Mouse (Mus musculus) left cerebral cortex, postnatal 25 days (tissue): ENCODE results near the gene Slc25a26. TPM values are rescaled to one million over a fixed set of nuclear protein-coding genes. Genes with fewer than 3 reads are reported as not detected.

ENCODE experiments used
- DNase-seq, 2 experiments: peaks; one replicate each; pipeline ENCODE4 v3.0.0; 2022; ENCODE audit warnings: low spot score in 2 of 2, mixed read lengths in 1 of 2
- intact Hi-C: fragments of 180-260 bp; cut with DNase I; formaldehyde crosslinking; loops from one replicate; pipeline ENCODE4 v1.15.1; 2025
- total RNA-seq, 2 experiments: library from RNA; stranded (reverse); gene quantifications; 2 replicates each; pipeline ENCODE4 v1.2.3; 2021

Slc25a26 gene
- total RNA-seq, 2 experiments from 2014 or later, result 14.4 to 17.2 TPM

DNA sequence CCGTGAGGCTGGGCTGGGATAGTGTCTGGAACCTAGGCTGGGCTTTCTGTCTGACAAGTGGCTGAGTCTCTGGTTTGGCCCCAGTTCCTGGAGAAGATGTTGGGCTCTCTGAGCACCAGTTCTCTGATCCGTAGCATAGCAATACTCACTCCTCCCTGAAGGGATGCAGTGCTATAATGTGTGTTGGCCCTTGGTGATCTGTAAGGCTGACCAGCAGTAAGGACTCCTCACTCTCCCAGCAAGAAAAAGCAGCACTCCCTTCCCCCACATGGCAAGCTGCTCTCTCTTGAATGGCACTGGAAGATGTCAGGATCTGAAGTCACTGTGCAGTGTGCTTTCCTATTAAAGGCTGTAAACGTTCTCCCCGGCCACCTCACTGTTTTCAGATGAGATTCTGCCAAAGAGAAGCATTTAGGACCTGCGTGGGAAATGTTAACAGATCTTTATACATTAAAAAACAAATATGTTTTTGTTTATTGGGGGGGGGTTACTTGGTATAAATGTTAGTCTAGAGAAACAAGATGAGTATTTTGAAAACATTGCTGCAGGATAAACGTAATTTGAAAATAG is 94.0 kb downstream of the Slc25a26 start:
- no peak for DNase-seq
- intact Hi-C loops, result no loop called here

DNA sequence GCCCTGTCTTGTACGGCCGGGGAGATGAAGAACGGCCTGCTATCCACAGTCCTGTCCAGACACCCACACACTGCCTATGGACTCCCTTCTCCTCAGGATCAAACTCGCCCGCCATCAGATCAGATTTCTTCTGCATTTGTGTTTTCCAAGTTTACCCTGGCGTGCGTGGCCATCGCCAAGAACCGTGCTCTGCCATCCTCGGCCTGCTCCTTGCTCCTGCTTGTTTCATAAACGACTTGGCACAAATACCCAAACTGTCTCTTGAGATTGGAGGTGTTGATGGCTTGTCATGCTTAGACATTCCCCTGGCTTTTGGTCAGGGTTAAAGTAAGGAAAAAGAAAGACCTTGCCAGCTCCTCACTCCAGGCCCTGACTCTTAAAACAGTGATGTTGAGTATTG is 94.6 kb downstream of the Slc25a26 start:
- intact Hi-C loops, result no loop called here

DNA sequence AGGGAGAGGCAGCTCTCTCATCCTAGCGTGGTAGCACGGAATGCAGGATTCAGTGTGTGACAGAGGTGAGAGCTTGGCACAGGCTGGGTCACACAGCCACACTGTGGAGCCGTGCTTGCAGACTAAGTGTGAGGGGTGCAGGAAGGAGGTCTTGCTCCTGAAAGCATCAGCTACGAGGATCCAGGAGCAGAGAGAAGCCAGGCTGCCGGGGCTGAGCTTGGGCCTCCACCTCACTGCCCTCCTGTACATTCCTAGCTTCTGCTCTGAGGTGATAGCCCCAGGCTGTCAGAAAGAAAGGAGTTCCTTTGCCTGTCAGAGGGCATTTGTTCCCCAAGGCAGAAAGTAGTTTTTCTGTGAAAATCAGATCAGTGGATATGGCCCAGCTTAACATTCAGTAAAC is 95.1 kb downstream of the Slc25a26 start:
- no peak for DNase-seq
- intact Hi-C loops, result no loop called here

More for the DNA sequence above, 94.6 kb downstream of the Slc25a26 start:
- DNase-seq, result no peak

DNA sequence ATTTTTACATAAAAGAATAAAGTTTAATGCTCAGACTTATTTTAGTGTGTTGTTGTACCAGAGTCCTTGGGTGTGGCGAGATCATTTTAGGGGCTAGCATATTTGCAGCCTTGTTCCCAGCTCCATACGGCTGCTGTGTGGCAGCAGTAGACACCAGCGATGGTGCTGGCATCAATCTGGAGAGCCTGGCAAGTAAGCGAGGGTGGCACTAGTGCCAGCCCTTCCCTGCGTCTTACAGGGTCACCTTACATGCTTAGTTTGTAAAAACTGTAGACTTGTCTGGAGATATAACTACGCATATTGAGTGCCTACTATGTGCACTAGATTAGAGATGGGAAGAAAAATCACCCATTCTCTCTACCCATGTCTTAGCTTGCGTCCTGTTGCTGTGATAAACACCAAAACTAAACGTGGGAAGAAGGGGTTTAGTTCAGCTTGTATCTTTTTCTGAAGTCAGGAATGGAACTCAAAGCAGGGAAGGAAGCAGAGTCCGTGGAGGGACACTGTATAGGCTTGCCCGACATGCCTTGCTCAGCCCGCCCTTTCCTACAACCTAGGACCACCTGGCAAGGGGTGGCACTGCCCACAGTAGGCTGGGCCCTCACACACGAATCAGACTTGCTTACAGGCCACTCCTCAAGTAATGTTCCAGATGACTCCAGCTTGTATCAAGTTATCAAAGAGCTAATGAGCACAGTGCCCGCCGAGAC is 96.1 kb downstream of the Slc25a26 start:
- intact Hi-C loops, result no loop called here
- no peak for DNase-seq

DNA sequence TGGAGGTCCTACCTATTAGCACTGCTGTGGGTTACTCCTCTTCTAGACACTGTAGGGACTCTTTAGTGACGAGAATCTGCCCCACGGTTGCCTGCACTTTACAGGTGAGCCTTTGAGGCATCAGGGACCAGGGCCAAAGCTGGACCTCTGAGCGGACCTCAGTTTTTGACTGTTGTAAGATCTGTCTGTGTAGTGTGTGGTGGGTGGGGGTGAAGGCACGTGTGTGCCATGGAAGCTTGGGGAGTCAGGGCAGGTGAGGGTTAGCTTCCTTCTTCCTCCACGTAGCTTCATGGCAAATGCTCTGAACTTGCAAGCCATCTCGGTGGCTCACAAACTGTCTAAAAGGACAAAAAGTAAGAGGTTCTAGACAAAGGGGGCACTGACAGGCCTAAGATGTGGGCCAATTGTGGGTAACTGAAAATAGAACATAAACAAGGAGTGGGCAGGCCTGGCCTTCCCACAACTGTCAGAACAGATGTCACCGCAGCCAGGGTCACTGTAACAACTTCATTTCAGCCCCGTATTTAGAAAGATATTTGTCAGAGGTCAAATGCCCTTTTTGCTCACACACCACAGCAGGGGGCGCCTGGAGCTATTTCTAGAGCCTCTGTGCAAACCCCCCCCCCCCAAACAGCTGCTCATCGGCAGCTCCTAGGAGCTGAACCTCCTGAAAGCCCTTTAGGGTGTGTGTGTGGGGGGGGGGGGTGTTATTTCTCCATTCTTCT is 96.8 kb downstream of the Slc25a26 start:
- DNase-seq, result no peak
- intact Hi-C loops, result no loop called here

DNA sequence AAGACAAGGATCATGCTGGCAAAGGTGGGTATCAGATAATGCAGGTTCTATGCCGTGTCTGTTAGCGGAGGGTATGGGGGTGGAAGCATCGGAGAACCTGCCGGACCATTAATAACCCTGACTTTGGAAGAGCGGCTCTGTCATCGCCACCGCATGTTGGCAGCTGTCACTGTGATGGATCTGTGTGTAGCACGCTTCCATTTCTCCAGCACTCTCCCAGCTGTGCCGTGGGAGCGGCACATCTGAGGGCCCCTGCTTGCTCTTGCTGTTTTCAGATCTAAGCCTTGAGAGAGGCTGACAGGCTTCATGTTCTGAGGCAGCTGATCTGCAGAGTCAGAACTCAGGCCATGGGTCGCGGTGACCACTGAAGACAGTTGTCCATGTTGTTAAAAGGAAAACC is 98.3 kb downstream of the Slc25a26 start:
- intact Hi-C loops, result no loop called here
- no peak for DNase-seq

DNA sequence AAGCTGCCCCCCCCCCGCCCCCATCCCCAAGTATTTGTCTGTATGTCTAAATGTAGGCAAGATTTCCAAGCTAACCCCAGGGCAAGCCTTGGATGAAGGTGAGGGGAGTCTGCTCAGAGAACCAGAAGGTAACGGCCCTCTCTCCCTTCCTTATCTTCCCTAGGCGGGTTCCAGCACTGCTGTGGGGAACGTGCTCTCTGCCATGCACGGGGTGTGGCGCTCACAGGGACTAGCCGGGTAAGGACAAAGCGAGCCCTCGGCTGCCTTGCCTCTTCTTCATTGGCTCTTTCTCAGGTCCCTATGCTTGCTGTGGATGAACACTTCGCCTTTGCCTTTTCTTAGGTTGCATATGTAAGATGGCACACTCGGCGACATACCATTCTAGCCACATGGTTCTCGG is 98.9 kb downstream of the Slc25a26 start:
- no peak for DNase-seq
- intact Hi-C loops, result no loop called here

DNA sequence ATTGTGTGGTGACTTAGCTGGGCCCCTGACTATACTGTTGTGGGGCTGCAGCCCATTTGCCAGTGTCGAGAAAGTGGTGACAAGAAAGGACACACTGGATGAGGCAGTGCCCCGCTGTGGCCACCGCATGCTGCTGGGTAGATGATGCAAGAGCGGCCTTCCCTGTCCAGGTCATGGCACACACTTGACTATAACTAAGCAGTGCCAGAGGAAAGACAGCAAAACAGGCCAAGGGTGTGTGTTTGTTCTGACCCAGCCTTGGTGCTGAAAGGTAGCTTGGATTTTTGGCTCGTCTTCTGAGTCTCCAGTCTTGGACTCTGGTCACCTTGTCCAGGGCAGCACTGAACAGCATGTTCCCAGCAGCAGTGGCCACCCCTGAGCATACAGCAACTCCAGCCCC is 101.0 kb downstream of the Slc25a26 start:
- no peak for DNase-seq
- intact Hi-C loops, result no loop called here

DNA sequence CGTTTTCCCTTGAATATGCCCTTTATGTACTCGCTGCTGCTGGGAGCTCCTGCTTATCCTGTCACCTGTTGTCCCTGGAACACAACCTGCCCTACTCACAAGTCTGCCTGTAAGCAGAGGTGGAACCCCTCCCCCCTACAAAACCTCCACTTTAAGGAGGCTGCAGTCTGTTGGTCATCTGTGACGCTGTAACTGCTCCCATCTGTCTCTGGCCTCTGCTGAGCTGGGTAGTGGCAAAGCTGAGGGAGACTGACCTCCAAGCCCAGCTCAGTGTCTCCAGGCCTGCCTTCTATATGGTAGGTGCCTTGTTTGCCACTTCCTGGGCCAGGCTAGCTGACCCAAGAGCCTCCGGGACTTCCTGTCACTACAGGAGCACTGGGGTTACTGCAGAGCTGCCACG is 101.7 kb downstream of the Slc25a26 start:
- DNase-seq, result no peak
- intact Hi-C loops, result no loop called here

DNA sequence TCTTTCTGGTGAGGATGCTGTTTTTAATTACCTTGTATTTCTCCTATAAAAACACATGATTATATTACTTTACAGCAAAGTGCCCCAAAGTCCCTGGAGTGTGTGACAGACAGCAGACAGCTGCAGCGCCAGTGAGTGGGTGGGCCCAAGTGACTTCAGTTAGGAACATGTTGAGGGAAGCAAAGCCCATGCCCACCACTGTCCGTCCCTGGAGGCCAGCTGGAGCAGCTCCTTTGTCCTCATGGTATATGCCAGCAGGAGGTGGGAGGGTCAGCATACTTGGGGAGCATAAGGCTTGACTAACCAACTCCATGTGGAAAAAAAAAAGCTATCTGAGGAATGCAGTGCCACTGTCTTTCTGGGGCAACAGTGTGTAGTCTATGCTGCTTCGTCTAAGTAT is 103.9 kb downstream of the Slc25a26 start:
- intact Hi-C loops, result no loop called here
- no peak for DNase-seq

DNA sequence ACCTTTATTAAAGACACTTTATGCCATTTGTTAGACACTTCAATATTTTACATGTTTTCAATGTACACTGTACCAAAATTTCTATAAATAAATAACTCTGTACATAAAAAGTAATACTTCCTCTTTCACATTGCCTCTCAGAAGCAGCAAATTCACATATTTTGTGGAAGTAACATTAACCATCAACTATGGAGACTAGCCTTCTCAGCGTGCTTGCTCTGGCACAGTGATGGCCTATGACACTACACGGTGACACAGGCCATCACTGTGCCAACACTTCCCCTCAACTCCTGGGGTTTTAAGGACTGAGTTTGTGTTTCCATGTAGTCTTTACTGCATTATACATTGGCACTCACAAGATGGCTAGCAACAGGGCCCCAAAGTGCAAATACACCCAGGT is 104.4 kb downstream of the Slc25a26 start:
- intact Hi-C loops, result no loop called here
- DNase-seq, result no peak

DNA sequence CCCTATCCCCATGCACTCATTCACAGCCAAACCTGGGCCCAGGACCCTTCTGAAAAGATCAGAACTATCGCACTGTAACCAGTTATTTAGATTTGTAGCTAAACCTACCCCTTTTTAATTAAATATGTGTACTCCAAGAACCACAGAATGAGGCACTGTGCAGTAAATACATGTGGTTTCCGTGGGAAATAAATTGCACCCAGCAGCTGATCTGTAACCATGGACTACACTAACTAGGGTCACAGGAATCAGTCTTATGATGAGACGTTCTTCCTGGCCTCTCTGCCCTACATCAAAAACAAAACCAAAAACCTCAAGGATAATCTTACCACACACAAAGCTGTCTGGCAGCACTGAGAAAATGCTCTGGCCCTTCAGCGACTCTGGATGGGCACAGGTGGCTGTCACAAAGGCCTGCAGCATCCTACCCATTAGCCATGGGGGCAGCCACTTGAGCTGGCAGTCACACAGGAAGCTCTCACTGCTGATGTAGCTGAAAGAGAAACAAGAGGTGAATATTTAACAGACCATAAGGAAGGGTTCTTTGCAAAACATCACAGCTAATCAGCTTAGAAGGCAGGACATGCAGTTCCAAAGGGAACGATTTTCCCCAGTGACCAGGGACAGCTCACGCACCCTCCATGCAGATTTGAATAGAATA is 113.2 kb downstream of the Slc25a26 start:
- DNase-seq, result no peak
- intact Hi-C loops, result no loop called here

DNA sequence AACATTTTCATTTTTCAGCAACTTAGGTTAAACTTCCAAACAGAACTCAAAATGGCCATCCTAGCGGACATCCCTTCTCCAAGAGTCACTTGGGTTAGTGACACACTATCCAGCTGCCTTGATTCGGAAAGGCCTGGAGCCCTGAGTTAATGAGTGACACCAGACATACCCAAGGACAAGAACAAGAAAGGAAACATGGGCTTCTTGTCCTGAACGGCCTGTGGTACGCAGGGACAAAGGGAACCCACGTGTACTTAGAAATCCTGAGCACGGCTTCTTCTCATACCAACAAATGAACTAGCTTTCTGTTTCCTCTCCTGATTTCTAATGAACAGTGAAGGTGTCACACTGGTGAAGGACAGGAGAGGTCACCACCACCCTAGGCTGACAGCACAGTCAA is 114.2 kb downstream of the Slc25a26 start:
- intact Hi-C loops, result no loop called here

DNA sequence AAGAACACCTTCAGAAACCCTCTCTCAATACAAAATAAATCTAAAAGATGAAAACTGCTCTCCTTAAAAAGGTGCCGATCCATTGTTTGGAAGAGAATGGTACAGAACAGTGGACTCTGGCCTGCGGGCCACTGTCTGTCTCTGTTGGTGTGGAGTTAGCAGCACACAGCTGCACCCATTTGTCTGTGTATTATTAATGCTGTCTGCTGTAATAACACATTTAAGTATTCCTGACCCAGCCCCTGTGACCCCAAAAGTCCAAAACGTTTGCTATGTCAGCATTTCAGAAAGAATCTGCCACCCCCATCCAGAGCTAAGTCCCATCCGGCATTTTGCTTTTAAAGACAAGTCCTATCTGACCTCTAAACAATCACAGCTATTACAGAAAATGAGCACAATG is 115.8 kb downstream of the Slc25a26 start:
- intact Hi-C loops, result loop anchor here (5.0 kb wide), 1 partner anchor 64 kb away; no protein-coding TSS in a partner anchor
- no peak for DNase-seq

More for the DNA sequence above, 114.2 kb downstream of the Slc25a26 start:
- no peak for DNase-seq

DNA sequence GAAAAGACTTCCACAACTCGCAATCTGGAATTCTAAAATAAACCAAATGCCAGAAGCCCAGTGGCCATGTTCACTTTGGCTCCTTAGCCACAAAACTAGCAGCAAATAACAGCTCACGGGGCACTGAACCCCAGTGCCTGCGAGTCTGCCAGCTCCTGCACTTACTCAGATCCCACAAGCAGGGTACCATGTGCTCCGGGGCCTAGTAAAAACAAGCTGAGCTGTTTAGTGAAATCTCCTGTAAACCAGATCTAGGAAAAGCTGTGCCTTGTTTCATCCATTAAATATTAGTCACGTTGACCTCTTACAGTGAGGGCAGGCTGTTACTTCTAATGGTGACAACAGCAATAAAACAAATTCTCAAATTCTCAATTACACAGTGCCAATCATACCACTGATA is 118.5 kb downstream of the Slc25a26 start:
- intact Hi-C loops, result loop anchor here (5.0 kb wide), 1 partner anchor 66 kb away; no protein-coding TSS in a partner anchor
- no peak for DNase-seq

DNA sequence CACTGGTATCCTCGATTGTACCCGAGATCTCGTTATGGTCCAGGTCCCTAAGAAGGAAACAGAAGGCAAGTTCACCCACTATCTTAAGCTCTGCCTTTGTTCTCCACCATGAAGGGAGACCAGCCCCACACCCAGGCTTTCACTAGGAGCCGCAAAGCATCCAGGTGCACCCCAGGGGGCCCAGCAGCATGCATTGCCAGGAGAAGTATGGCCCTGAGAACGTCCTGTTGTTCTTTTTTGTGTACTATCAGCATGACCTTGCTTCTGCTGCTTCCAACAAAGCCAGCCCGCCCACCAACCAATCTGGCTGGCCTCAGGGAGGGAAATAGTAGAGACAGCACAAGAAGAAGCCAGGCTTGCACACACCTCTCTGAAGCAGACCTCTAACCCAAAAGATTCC is 120.2 kb downstream of the Slc25a26 start:
- no peak for DNase-seq
- intact Hi-C loops, result no loop called here

DNA sequence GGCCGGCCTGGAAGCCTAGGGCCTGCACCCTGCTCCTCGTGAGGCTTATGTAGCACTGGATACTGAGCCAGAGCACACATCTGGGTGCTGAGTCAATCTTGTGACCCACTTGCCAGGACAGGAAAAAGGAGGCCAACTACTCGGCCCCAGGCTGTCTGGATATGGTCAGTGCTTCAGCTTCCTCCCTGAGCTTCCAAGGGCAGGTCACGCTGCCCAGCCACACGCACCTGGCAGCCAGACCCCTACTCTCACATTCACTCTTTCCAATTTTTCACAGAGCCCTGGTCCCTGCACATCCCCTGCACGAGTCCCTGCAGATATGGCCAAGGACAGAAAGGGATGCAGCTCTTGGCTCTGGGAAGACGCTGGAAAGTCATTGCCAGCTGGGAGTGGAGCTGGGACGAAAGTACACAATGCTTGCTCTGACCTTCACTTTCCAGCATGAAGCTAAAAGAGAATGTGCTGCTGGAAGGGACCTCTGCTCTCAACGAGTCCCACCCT is 120.7 kb downstream of the Slc25a26 start:
- DNase-seq, result no peak
- intact Hi-C loops, result no loop called here

DNA sequence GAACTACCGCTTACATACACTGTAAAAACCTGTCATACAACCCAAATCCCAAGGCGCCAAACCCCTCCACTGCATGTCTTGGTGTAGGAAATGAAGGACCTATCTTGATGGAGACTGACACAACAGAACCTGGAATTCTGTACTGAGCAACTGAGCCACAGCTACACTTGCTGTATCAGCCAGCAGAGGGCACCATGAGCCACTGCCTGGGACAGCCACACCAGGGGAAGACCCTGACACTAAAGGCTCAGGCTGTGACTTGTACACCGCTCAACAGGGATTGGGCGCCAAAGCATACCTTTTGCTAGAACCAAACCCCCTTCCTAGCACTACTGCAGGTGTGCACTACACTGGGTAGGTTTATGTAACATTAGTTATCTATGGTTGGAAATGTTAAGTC is 122.9 kb downstream of the Slc25a26 start:
- peak; percentile 74 to 77 for DNase-seq
- intact Hi-C loops, result loop anchor here (2.0 kb wide), 2 partner anchors 344 to 364 kb away; no protein-coding TSS in a partner anchor

DNA sequence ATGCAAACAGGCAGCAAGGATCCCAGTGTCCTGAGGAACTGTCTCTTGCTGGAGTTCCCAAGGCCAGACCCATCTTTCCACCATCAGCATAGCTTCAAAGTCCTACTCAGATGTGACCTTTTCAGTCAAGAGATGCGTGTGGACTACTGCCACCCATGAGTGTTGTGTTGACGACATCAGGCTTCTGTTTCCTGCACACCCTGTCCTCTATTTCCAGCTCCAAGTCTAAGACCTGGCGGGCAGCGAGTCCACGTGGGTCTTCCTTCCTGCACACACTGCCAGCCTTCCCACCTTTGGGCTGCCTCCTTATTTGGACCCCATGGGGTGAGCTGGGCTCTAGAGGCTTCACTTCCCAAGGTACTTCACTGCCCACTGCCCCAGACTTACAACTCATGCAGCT is 124.4 kb downstream of the Slc25a26 start:
- no peak for DNase-seq

DNA sequence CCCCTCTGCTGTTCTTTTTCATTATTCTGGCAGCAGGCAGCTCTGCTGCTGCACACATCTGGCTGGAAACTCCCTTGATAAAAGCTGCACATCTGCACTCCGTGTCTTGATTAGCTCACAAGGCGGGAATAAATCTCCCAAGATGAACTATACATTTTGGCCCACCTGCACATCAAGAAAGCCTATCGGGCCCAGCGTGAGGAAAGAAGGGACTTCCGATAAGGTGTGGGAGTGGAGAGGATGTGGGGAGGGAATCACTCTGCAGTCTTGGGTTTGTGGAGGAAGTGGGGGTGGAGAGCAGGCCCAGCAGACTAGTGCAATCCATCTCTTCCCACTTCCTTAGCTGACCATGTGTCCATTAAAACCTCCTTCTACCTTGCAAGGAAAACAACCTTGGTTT is 125.8 kb downstream of the Slc25a26 start:
- DNase-seq, result no peak
- intact Hi-C loops, result no loop called here

More for the DNA sequence above, 124.4 kb downstream of the Slc25a26 start:
- intact Hi-C loops, result no loop called here
